Mouse (Mus musculus) lung, embryonic 16.5 days (tissue): ENCODE results near the gene Neo1. TPM values are rescaled to one million over a fixed set of nuclear protein-coding genes. Genes with fewer than 3 reads are reported as not detected.

ENCODE experiments used
- polyA plus RNA-seq: library from polyadenylated mRNA; unstranded; fragments of >200 nt; fragmentation: Nextera tagmentation; extraction: Ambion mirVana; gene quantifications from 2 replicates; pipeline ENCODE4 v1.2.1, GENCODE M21; 2015

Gene Neo1
- polyA plus RNA-seq, 1 experiment from 2014 or later = 38.9 TPM

Other genes with a start within 250 kb of the Neo1 start
- gene Hcn4, start 213.0 kb downstream of the Neo1 start, polyA plus RNA-seq = 0.19 and 0.21 TPM in 2 replicates